Mouse (Mus musculus) cerebellum, postnatal 4 days (tissue): ENCODE measurements around the gene Mis12.

ENCODE experiments used
- DNase-seq, 2 experiments: peaks; one replicate each; pipeline ENCODE4 v3.0.0; 2022; ENCODE audit warnings: low spot score in 2 of 2, mixed read lengths in 1 of 2

The Mis12 gene

GRCm38 (mm10) chr11:71017051-71017450 is 2.4 kb upstream of the Mis12 start:
- no peak for DNase-seq

- no peak for DNase-seq
Measured at GRCm38 (mm10) chr11:71018416-71019200, 803 bp upstream of the Mis12 start.

- no peak for DNase-seq
Measured at GRCm38 (mm10) chr11:71028280-71028679, 8.9 kb downstream of the Mis12 start.

- DNase-seq, result no peak
Measured at GRCm38 (mm10) chr11:71029403-71030118, 10.2 kb downstream of the Mis12 start.

- no peak for DNase-seq
Measured at GRCm38 (mm10) chr11:71032070-71032469, 12.7 kb downstream of the Mis12 start.

- peak in 1 of 2 experiments; percentile 36 for DNase-seq
Measured at GRCm38 (mm10) chr11:71032491-71033162, 13.2 kb downstream of the Mis12 start.

GRCm38 (mm10) chr11:71033163-71033761 is 13.9 kb downstream of the Mis12 start, which contains the start of gene 6330403K07Rik:
Gene 6330403K07Rik (minus strand): TSS chr11:71033513.
- peak; percentile 51 to 74 for DNase-seq

- DNase-seq, result no peak
Measured at GRCm38 (mm10) chr11:71039526-71040298, 20.3 kb downstream of the Mis12 start.

GRCm38 (mm10) chr11:71052554-71052953 is 33.1 kb downstream of the Mis12 start:
- no peak for DNase-seq

- DNase-seq, result no peak
Measured at GRCm38 (mm10) chr11:71076342-71076741, 56.9 kb downstream of the Mis12 start.
